Mouse (Mus musculus) sigmoid colon, adult 10 weeks (tissue): ENCODE measurements around the gene Olfr622. TPM values are rescaled to one million over a fixed set of nuclear protein-coding genes. Genes with fewer than 3 reads are reported as not detected.

Source experiments
- polyA plus RNA-seq: library from polyadenylated mRNA; stranded (reverse); fragments of 350-450 nt; fragmentation: Illumina TruSeq; extraction: RNeasy Lipid Tissue Mini Kit (QIAGEN cat#74804); gene quantifications from one replicate; pipeline ENCODE4 v1.2.3, GENCODE M21; 2014; ENCODE audit warnings: low read depth, low replicate concordance

The Olfr622 gene
- not detected for polyA plus RNA-seq

GRCm38 (mm10) chr7:103642602-103643001 lies at the start of gene Olfr622:
Gene Olfr622 (minus strand): TSS chr7:103642702.

GRCm38 (mm10) chr7:103682420-103682819 lies 39.9 kb upstream of the Olfr622 start, which contains the start of gene Olfr625-ps1:
Gene Olfr625-ps1 (plus strand): TSS chr7:103682720.

DNA sequence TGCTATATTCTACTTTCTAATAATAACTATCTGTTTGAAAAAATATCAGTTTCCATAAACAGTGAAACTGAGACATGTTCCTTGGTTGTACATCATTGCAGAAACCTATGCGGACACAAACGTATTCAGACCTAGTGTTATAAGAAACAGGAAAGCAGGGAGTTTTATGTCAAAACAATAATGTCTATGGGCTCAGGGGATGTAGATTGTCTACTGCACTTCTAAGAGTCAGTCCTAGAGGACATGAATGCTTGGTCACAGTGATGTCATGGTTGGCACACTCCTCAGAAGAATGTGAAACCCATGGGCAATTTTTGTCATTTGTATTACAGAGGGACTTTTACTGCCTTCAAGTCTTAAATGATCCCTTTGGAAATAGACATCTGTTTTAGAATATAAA lies 28.6 kb upstream of the Olfr622 start, which contains the start of gene Olfr624:
Gene Olfr624, minus strand, starts transcription at position 101 of the 400 bp plus-strand sequence.

DNA sequence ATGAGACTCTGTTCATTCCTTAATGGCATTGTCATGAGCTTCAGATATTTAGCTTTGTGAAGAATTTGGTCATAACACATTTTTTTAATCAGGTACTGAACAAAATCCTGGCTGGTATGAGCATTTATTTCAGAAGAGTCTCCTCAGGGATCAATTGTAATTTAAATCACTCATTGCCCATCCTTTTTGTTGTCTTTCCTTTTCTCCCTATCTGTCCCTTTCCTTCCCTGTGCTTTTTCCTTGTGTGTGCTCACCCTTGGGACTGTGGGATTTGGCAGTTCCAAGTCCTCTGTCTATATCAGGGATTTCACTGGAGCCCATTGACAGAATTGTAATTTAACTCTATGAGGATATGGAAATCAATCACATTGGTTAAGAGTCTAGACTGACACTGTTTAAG lies 21.1 kb upstream of the Olfr622 start, which contains the start of gene Olfr623:
Gene Olfr623, minus strand, starts transcription at position 101 of the 400 bp plus-strand sequence.

GRCm38 (mm10) chr7:103612434-103612833 lies 30.1 kb downstream of the Olfr622 start, which contains the start of gene Olfr620:
Gene Olfr620 (minus strand): TSS chr7:103612534.

GRCm38 (mm10) chr7:103600275-103600674 lies 42.2 kb downstream of the Olfr622 start, which contains the start of gene Olfr619:
Gene Olfr619 (plus strand): TSS chr7:103600575.

GRCm38 (mm10) chr7:103589803-103590202 lies 52.7 kb downstream of the Olfr622 start, which contains the start of gene Olfr618:
Gene Olfr618 (plus strand): TSS chr7:103590103.

Other genes starting within 250 kb of the Olfr622 start
- gene Usp17lc, start 227.6 kb downstream of the Olfr622 start, polyA plus RNA-seq = not detected
- gene Olfr605, start 197.3 kb downstream of the Olfr622 start, polyA plus RNA-seq = not detected
- not detected for gene Olfr606, start 193.7 kb downstream of the Olfr622 start, polyA plus RNA-seq
- gene Olfr607, start 178.6 kb downstream of the Olfr622 start, polyA plus RNA-seq = not detected
- not detected for gene Olfr608, start 172.8 kb downstream of the Olfr622 start, polyA plus RNA-seq
- not detected for gene Olfr609, start 144.6 kb downstream of the Olfr622 start, polyA plus RNA-seq
- gene Olfr610, start 130.6 kb downstream of the Olfr622 start, polyA plus RNA-seq = not detected
- gene Olfr611, start 121.9 kb downstream of the Olfr622 start, polyA plus RNA-seq = not detected
- not detected for gene Olfr612, start 100.0 kb downstream of the Olfr622 start, polyA plus RNA-seq
- not detected for gene Olfr613, start 94.6 kb downstream of the Olfr622 start, polyA plus RNA-seq
- gene Olfr615, start 86.6 kb downstream of the Olfr622 start, polyA plus RNA-seq = not detected
- gene Olfr616, start 73.6 kb downstream of the Olfr622 start, polyA plus RNA-seq = not detected
- not detected for gene Olfr617, start 69.6 kb downstream of the Olfr622 start, polyA plus RNA-seq
- gene Olfr618, start 52.6 kb downstream of the Olfr622 start, polyA plus RNA-seq = not detected
- not detected for gene Olfr619, start 42.1 kb downstream of the Olfr622 start, polyA plus RNA-seq
- gene Olfr620, start 30.2 kb downstream of the Olfr622 start, polyA plus RNA-seq = not detected
- not detected for gene Olfr623, start 21.0 kb upstream of the Olfr622 start, polyA plus RNA-seq
- gene Olfr624, start 28.5 kb upstream of the Olfr622 start, polyA plus RNA-seq = 0.38 TPM
- gene Olfr625-ps1, start 40.0 kb upstream of the Olfr622 start, polyA plus RNA-seq = not detected
- not detected for gene Olfr243, start 72.0 kb upstream of the Olfr622 start, polyA plus RNA-seq
- gene Olfr628, start 87.7 kb upstream of the Olfr622 start, polyA plus RNA-seq = not detected
- gene Olfr629, start 102.2 kb upstream of the Olfr622 start, polyA plus RNA-seq = not detected
- gene Olfr630, start 114.6 kb upstream of the Olfr622 start, polyA plus RNA-seq = not detected
- gene Olfr69, start 128.9 kb upstream of the Olfr622 start, polyA plus RNA-seq = not detected
- gene Olfr68, start 137.0 kb upstream of the Olfr622 start, polyA plus RNA-seq = not detected
- not detected for gene Olfr67, start 149.1 kb upstream of the Olfr622 start, polyA plus RNA-seq
- gene Hbb-bt, start 171.3 kb upstream of the Olfr622 start, polyA plus RNA-seq = 7.9 TPM
- 125 TPM for gene Hbb-bs, start 185.4 kb upstream of the Olfr622 start, polyA plus RNA-seq
- not detected for gene Hbb-bh2, start 197.8 kb upstream of the Olfr622 start, polyA plus RNA-seq
- not detected for gene Hbb-bh1, start 200.5 kb upstream of the Olfr622 start, polyA plus RNA-seq
- gene Hbb-y, start 210.5 kb upstream of the Olfr622 start, polyA plus RNA-seq = not detected
- gene Olfr66, start 243.6 kb upstream of the Olfr622 start, polyA plus RNA-seq = not detected